ENCODE assay signal across 8 mouse cellular contexts in genomic region chr17:63500156-63500834, GRCm38 (mm10). TPM values are rescaled to one million over a fixed set of nuclear protein-coding genes. Genes with fewer than 3 reads are reported as not detected.
DNase-seq lines count a peak whose midpoint lies in the region; ATAC-seq and TF ChIP-seq lines count a peak whose summit lies in the region.

No protein-coding gene starts in this region.

- TF ChIP-seq POLR2A in thymus, adult 2 months (IDR thresholded peaks at IDR 0.05; ENCODE audit: control insufficient read depth, extremely low read depth, insufficient read depth, low read length, poor library complexity): peak; percentile 79

- DNase-seq in MN1 (ENCODE audit: low spot score): peak; percentile 91
- peak; percentile 81 for DNase-seq in cerebellum, adult 9-10 months
- peak; percentile 80 to 86 for DNase-seq in frontal cortex, adult 2 months (ENCODE audit: extremely low spot score in 1 of 2, low spot score in 1 of 2)
- DNase-seq in hindbrain, embryonic 10.5 days (ENCODE audit: low spot score): peak; percentile 84
- DNase-seq in layer of hippocampus, adult 9-11 months: peak; percentile 90
- DNase-seq in ovary, adult 18-20 months (ENCODE audit: low spot score): peak; percentile 75
- peak; percentile 83 for DNase-seq in thymus, adult 2 months

- H3K27ac ChIP-seq in hindbrain, embryonic 10.5 days: peak overlapping the region; percentile 99
- H3K27ac ChIP-seq in lung, embryonic 16.5 days (ENCODE audit: low read length): peak overlapping the region; percentile 95
- peak overlapping the region; percentile 33; the same call in 1 of the 2 replicates for H3K27ac ChIP-seq in thymus, adult 2 months (ENCODE audit: control insufficient read depth, insufficient read depth, low read length)

- H3K4me1 ChIP-seq in hindbrain, embryonic 10.5 days (replicated peaks): peaks cover 35% of the 10 kb centered on the region
- peaks cover 34% of the 10 kb centered on the region for H3K4me1 ChIP-seq in lung, embryonic 16.5 days (replicated peaks; ENCODE audit: control insufficient read depth, insufficient read depth, low read length)
- H3K4me1 ChIP-seq in thymus, adult 2 months (replicated peaks; ENCODE audit: control insufficient read depth, insufficient read depth, low read length): peaks cover 5% of the 10 kb centered on the region; the same call in 1 of the 2 replicates

- under 1% methylated on average over 74 of the region's 78 CpGs for WGBS in hindbrain, embryonic 10.5 days
- WGBS in lung, embryonic 16.5 days: 1% methylated on average over 34 of the region's 78 CpGs
- WGBS in thymus, adult 2 months: 1% methylated on average over 77 of the region's 78 CpGs

- H3K4me3 ChIP-seq in hindbrain, embryonic 10.5 days: peak overlapping the region; percentile 90
- peak overlapping the region; percentile 87 for H3K4me3 ChIP-seq in lung, embryonic 16.5 days (ENCODE audit: low read length)
- H3K4me3 ChIP-seq in thymus, adult 2 months (ENCODE audit: control insufficient read depth, insufficient read depth, low read length): peak overlapping the region; percentile 79

- 0 out of 2 replicates have a peak, but pooled peaks cover 5% of the 10 kb centered on the region for H3K36me3 ChIP-seq in hindbrain, embryonic 10.5 days
- no peaks in the 10 kb centered on the region for H3K36me3 ChIP-seq in lung, embryonic 16.5 days (ENCODE audit: control insufficient read depth, insufficient read depth, low read length)
- H3K36me3 ChIP-seq in thymus, adult 2 months (ENCODE audit: control insufficient read depth, insufficient read depth, low read length): no peaks in the 10 kb centered on the region

- H3K4me2 ChIP-seq in lung, embryonic 16.5 days (ENCODE audit: low read depth, low read length): peak overlapping the region; percentile 73

- 0 out of 2 replicates have a peak, but pooled peaks have one; percentile 37 for TF ChIP-seq CTCF in thymus, adult 2 months (IDR thresholded peaks at IDR 0.05; ENCODE audit: borderline replicate concordance, control insufficient read depth, extremely low read depth, insufficient read depth, low read length, poor library complexity)

- peak; percentile 88 for ATAC-seq in lung, embryonic 16.5 days (ENCODE audit: low read depth)

- H3K27me3 ChIP-seq in hindbrain, embryonic 10.5 days (ENCODE audit: insufficient read depth, poor library complexity, severe bottlenecking): no peaks in the 10 kb centered on the region
- H3K27me3 ChIP-seq in lung, embryonic 16.5 days (ENCODE audit: control insufficient read depth, insufficient read depth, low read depth, low read length): no peaks in the 10 kb centered on the region
- no peaks in the 10 kb centered on the region for H3K27me3 ChIP-seq in thymus, adult 2 months (ENCODE audit: control insufficient read depth, insufficient read depth, low read length)

- no peaks in the 10 kb centered on the region for H3K9me3 ChIP-seq in hindbrain, embryonic 10.5 days
- no peaks in the 10 kb centered on the region for H3K9me3 ChIP-seq in lung, embryonic 16.5 days (ENCODE audit: control insufficient read depth, low read length)

- peak overlapping the region; percentile 98 for H3K9ac ChIP-seq in lung, embryonic 16.5 days (ENCODE audit: low read length)

RNA-seq across cellular contexts. Expression of gene Fbxl17, which starts 0.5 kb away (rescaled TPM):
- polyA plus RNA-seq in frontal cortex, adult 2 months (2012; rRNA removed): 25.1 and 27.0 TPM in 2 replicates
- 3.5 and 3.7 TPM in 2 replicates for polyA plus RNA-seq in hindbrain, embryonic 10.5 days (2016; fragmentation: Nextera tagmentation; extraction: Ambion mirVana)
- 3.8 and 4.4 TPM in 2 replicates for polyA plus RNA-seq in lung, embryonic 16.5 days (2015; fragmentation: Nextera tagmentation; extraction: Ambion mirVana)
- polyA plus RNA-seq in thymus, adult 2 months (2012; rRNA removed): 7.3 and 9.8 TPM in 2 replicates

Comparison
In these comparisons a context has a peak if more than half of its experiments do, and no peak if none do; other contexts are left out.
1. Peak in every context shown above with its lines: DNase-seq, ATAC-seq, H3K4me3 ChIP-seq and H3K27ac ChIP-seq.
2. H3K27ac ChIP-seq: peak in every context shown above with its lines; median percentile 99 in hindbrain, embryonic 10.5 days; 95 in lung, embryonic 16.5 days; 33 in thymus, adult 2 months.